Mouse (Mus musculus): ENCODE data around the gene Sap25. TPM values are rescaled to one million over a fixed set of nuclear protein-coding genes. Genes with fewer than 3 reads are reported as not detected.

Sap25 gene
- polyA plus RNA-seq, 1 experiment from 2014 or later = 9.0 TPM

GRCm38 (mm10) chr5:137629906-137630545 is 11.1 kb upstream of the Sap25 start:
- H3K27me3 ChIP-seq = no peaks in the 10 kb centered on the region
- peak overlapping the region; percentile 82 for H3K4me3 ChIP-seq (replicated peaks)
- peak overlapping the region; percentile 72 for H3K9ac ChIP-seq
- H3K4me1 ChIP-seq = peaks cover 48% of the 10 kb centered on the region
- ATAC-seq (ENCODE audit: low FRiP score) = no peak
- 25% methylated on average over 6 of the region's 6 CpGs for WGBS
- H3K27ac ChIP-seq = peak overlapping the region; percentile 47
- peak overlapping the region; percentile 82 for H3K4me2 ChIP-seq
- peaks cover 19% of the 10 kb centered on the region for H3K36me3 ChIP-seq (replicated peaks)
- H3K9me3 ChIP-seq = no peaks in the 10 kb centered on the region

DNA sequence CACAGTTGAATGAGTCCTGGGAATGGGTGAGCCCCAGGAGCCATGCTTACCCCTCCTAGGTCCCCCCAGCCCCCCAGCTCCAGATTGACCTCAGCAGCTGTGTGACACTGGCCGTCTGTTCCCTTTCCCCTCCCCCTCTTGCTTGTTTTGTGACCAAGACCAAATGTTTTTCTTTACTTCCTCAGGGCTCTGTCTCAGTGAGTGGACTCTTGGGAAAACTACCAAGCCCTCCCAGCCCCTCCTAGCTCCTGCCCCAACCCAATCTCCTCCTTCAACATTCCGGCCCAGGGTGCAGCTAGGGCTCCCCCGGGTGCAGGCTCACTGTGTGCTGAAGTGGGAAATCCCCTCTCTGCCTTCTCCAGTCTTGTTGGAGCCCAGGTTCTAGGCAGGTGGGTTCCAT is 10.5 kb upstream of the Sap25 start:
- Histone ChIP-seq H3K4me3 (replicated peaks) (peak overlapping the region; percentile 82), H3K27ac (peak overlapping the region; percentile 21), H3K4me1 (peaks cover 48% of the 10 kb centered on the region), H3K9ac (peak overlapping the region; percentile 72), H3K9me3 (no peaks in the 10 kb centered on the region), H3K4me2 (peak overlapping the region; percentile 82), H3K36me3 (replicated peaks) (peaks cover 25% of the 10 kb centered on the region), H3K27me3 (no peaks in the 10 kb centered on the region)
- no peak for ATAC-seq (ENCODE audit: low FRiP score)
- 59% methylated on average over 3 of the region's 3 CpGs for WGBS

GRCm38 (mm10) chr5:137631171-137631570 is 10.0 kb upstream of the Sap25 start:
- H3K4me3 ChIP-seq (replicated peaks) = no peak overlapping the region; the same call in 1 of the 2 replicates
- no peak overlapping the region; the same call in 1 of the 2 replicates for H3K27ac ChIP-seq
- peaks cover 48% of the 10 kb centered on the region for H3K4me1 ChIP-seq
- H3K27me3 ChIP-seq = no peaks in the 10 kb centered on the region
- peak overlapping the region; percentile 82; the same call in 1 of the 2 replicates for H3K4me2 ChIP-seq
- no peak for ATAC-seq (ENCODE audit: low FRiP score)
- H3K9ac ChIP-seq = peak overlapping the region; percentile 25; the same call in 1 of the 2 replicates
- H3K9me3 ChIP-seq = no peaks in the 10 kb centered on the region
- H3K36me3 ChIP-seq (replicated peaks) = peaks cover 30% of the 10 kb centered on the region
- WGBS = 85% methylated on average over 9 of the region's 9 CpGs

GRCm38 (mm10) chr5:137631591-137631990 is 9.5 kb upstream of the Sap25 start:
- 80% methylated on average over 4 of the region's 4 CpGs for WGBS
- Histone ChIP-seq H3K9ac (no peak overlapping the region), H3K9me3 (no peaks in the 10 kb centered on the region), H3K4me3 (replicated peaks) (no peak overlapping the region; the same call in 1 of the 2 replicates), H3K27me3 (no peaks in the 10 kb centered on the region), H3K36me3 (replicated peaks) (peaks cover 35% of the 10 kb centered on the region), H3K4me2 (0 out of 2 replicates have a peak overlapping the region, but pooled peaks have one; percentile 82), H3K27ac (no peak overlapping the region), H3K4me1 (peaks cover 48% of the 10 kb centered on the region)
- no peak for ATAC-seq (ENCODE audit: low FRiP score)

GRCm38 (mm10) chr5:137633397-137634084 is 7.6 kb upstream of the Sap25 start:
- H3K36me3 ChIP-seq (replicated peaks) = peaks cover 54% of the 10 kb centered on the region
- peaks cover 37% of the 10 kb centered on the region for H3K4me1 ChIP-seq
- no peaks in the 10 kb centered on the region for H3K27me3 ChIP-seq
- H3K9me3 ChIP-seq = no peaks in the 10 kb centered on the region
- no peak overlapping the region for H3K9ac ChIP-seq
- H3K4me2 ChIP-seq = no peak overlapping the region
- H3K27ac ChIP-seq = no peak overlapping the region
- H3K4me3 ChIP-seq (replicated peaks) = no peak overlapping the region
- ATAC-seq (ENCODE audit: low FRiP score) = no peak
- WGBS = 87% methylated on average over 12 of the region's 12 CpGs

DNA sequence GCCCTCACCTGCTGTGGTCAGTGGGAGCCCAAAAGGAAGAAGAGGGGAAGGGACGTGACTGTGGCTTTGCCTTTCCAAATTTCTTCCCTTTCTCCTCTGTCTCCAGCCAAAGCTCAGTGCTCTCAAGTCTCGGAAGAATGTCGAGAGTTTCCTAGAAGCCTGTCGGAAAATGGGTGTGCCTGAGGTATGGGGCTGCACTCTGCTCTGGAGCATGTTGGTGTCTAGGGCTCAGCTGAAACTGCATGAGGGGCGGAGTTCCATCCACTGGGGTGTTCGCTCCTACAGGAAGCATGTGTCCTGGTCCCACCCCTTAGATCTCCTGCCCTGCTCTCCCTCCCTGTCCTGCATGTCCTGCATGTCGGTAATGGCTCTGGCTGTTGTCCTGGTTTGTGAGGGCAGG is 1.7 kb upstream of the Sap25 start:
- Histone ChIP-seq H3K4me1 (no peaks in the 10 kb centered on the region), H3K4me2 (no peak overlapping the region), H3K9ac (no peak overlapping the region), H3K9me3 (no peaks in the 10 kb centered on the region), H3K36me3 (replicated peaks) (peaks cover 80% of the 10 kb centered on the region), H3K27ac (no peak overlapping the region), H3K27me3 (peaks cover 22% of the 10 kb centered on the region), H3K4me3 (replicated peaks) (no peak overlapping the region)
- WGBS = 87% methylated on average over 7 of the region's 7 CpGs
- ATAC-seq (ENCODE audit: low FRiP score) = no peak

- Histone ChIP-seq H3K27me3 (peaks cover 54% of the 10 kb centered on the region), H3K4me3 (replicated peaks) (no peak overlapping the region), H3K4me2 (no peak overlapping the region), H3K9me3 (no peaks in the 10 kb centered on the region), H3K27ac (no peak overlapping the region), H3K4me1 (peaks cover 7% of the 10 kb centered on the region), H3K9ac (no peak overlapping the region), H3K36me3 (replicated peaks) (peaks cover 48% of the 10 kb centered on the region)
- WGBS = 48% methylated on average over 4 of the region's 4 CpGs
- ATAC-seq (ENCODE audit: low FRiP score) = no peak
These were observed 1.8 kb downstream of the Sap25 start for GRCm38 (mm10) chr5:137642886-137643285.

- 35% methylated on average over 19 of the region's 19 CpGs for WGBS
- H3K9ac ChIP-seq = no peak overlapping the region
- peaks cover 32% of the 10 kb centered on the region for H3K36me3 ChIP-seq (replicated peaks)
- H3K4me3 ChIP-seq (replicated peaks) = no peak overlapping the region
- no peaks in the 10 kb centered on the region for H3K9me3 ChIP-seq
- H3K4me2 ChIP-seq = no peak overlapping the region
- no peak for ATAC-seq (ENCODE audit: low FRiP score)
- H3K27ac ChIP-seq = no peak overlapping the region
- H3K4me1 ChIP-seq = peaks cover 10% of the 10 kb centered on the region
- H3K27me3 ChIP-seq = peaks cover 57% of the 10 kb centered on the region
These were observed 3.4 kb downstream of the Sap25 start for GRCm38 (mm10) chr5:137644484-137644883.

GRCm38 (mm10) chr5:137645091-137645651 is 4.0 kb downstream of the Sap25 start:
- H3K4me1 ChIP-seq = peaks cover 17% of the 10 kb centered on the region
- H3K27me3 ChIP-seq = peaks cover 57% of the 10 kb centered on the region
- 3% methylated on average over 44 of the region's 44 CpGs for WGBS
- H3K9ac ChIP-seq = no peak overlapping the region
- H3K4me3 ChIP-seq (replicated peaks) = peak overlapping the region; percentile 28
- no peaks in the 10 kb centered on the region for H3K9me3 ChIP-seq
- H3K4me2 ChIP-seq = peak overlapping the region; percentile 42
- H3K36me3 ChIP-seq (replicated peaks) = peaks cover 25% of the 10 kb centered on the region
- no peak overlapping the region for H3K27ac ChIP-seq
- no peak for ATAC-seq (ENCODE audit: low FRiP score)

DNA sequence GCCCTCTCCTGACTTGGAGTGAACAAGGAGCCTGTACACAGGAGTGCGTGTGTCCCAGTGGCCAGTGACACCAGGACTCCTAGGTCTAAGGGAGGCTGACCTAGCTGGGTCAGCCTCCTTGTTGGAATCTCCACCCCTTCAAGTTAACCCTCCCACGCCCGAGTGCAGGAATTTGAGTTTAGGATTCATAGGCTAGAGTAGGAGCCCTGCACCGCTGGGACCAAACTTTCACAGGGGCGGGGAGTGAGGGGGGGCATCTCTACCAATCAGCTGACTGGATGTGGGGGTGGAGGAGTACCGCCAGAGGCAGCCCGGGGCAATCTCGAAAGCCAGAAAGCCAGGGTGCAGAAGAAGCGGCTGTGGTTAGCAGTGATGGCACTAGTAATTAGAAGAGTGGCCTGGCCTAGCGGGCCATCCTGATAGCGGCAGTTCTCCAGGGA is 4.5 kb downstream of the Sap25 start, which contains the start of gene Irs3:
Gene Irs3, minus strand, starts transcription at position 63 of the 440 bp plus-strand sequence.
- H3K36me3 ChIP-seq (replicated peaks) = peaks cover 20% of the 10 kb centered on the region
- ATAC-seq (ENCODE audit: low FRiP score) = no peak
- H3K9me3 ChIP-seq = no peaks in the 10 kb centered on the region
- H3K4me1 ChIP-seq = peaks cover 20% of the 10 kb centered on the region
- 19% methylated on average over 11 of the region's 11 CpGs for WGBS
- H3K27me3 ChIP-seq = peaks cover 57% of the 10 kb centered on the region
- peak within 1 kb of the TSS; percentile 28 for H3K4me3 ChIP-seq (replicated peaks)
- H3K9ac ChIP-seq = no peak within 1 kb of the TSS
- no peak within 1 kb of the TSS for H3K27ac ChIP-seq
- peak within 1 kb of the TSS; percentile 42 for H3K4me2 ChIP-seq

GRCm38 (mm10) chr5:137647827-137648601 is 6.9 kb downstream of the Sap25 start:
- Histone ChIP-seq H3K36me3 (replicated peaks) (peaks cover 19% of the 10 kb centered on the region), H3K9me3 (no peaks in the 10 kb centered on the region), H3K4me2 (no peak overlapping the region), H3K4me3 (replicated peaks) (no peak overlapping the region), H3K4me1 (peaks cover 20% of the 10 kb centered on the region), H3K9ac (no peak overlapping the region), H3K27ac (no peak overlapping the region), H3K27me3 (peaks cover 50% of the 10 kb centered on the region)
- ATAC-seq (ENCODE audit: low FRiP score) = no peak
- WGBS = 80% methylated on average over 9 of the region's 9 CpGs

DNA sequence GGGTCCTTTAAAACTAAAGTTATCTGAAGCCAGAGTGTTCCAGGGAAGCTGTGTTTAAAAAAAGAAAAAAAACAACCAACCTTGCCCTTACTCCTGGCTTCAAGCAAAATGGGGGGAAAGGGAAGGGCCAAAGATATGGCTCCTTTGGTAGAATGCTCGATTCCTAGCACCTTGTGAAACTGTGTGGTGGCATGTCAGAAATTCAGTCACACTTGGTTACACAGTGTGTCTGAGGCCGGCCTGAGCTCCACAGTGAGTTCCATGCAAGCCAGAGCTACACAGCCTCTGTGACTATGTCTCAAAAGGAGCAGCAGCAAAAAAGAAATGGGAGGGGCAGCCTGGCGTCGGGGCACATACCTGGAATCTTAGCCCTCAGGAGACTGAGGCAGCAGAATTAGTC is 8.1 kb downstream of the Sap25 start:
- Histone ChIP-seq H3K9me3 (no peaks in the 10 kb centered on the region), H3K36me3 (replicated peaks) (peaks cover 32% of the 10 kb centered on the region), H3K4me1 (peaks cover 20% of the 10 kb centered on the region), H3K4me3 (replicated peaks) (no peak overlapping the region), H3K4me2 (no peak overlapping the region), H3K9ac (no peak overlapping the region), H3K27ac (no peak overlapping the region), H3K27me3 (peaks cover 37% of the 10 kb centered on the region)
- 42% methylated on average over 4 of the region's 4 CpGs for WGBS
- ATAC-seq (ENCODE audit: low FRiP score) = no peak

Data from forebrain, embryonic 12.5 days (tissue).